Mouse (Mus musculus) left cerebral cortex, postnatal 14 days (tissue): ENCODE results near the gene Aff4. TPM values are rescaled to one million over a fixed set of nuclear protein-coding genes. Genes with fewer than 3 reads are reported as not detected.

Source experiments
- DNase-seq, 2 experiments: peaks; one replicate each; pipeline ENCODE4 v3.0.0; 2021 to 2022; ENCODE audit warnings: low spot score in 2 of 2, mixed read lengths in 1 of 2
- intact Hi-C: fragments of 180-260 bp; cut with DNase I; formaldehyde crosslinking; loops from one replicate; pipeline ENCODE4 v1.15.1; 2025
- total RNA-seq, 2 experiments: library from RNA; stranded (reverse); gene quantifications; 2 replicates each; pipeline ENCODE4 v1.2.3; 2021

Aff4 gene
- total RNA-seq, 2 experiments from 2014 or later = 161 to 169 TPM

GRCm38 (mm10) chr11:53450070-53450705 is 99.6 kb downstream of the Aff4 start:
- intact Hi-C loops = no loop called here
- DNase-seq = no peak

- intact Hi-C loops = no loop called here
- DNase-seq = no peak
Measured at GRCm38 (mm10) chr11:53451361-53451760, 100.7 kb downstream of the Aff4 start.

- no peak for DNase-seq
- intact Hi-C loops = no loop called here
Measured at GRCm38 (mm10) chr11:53452396-53452795, 101.8 kb downstream of the Aff4 start.

GRCm38 (mm10) chr11:53453031-53453430 is 102.4 kb downstream of the Aff4 start:
- no peak for DNase-seq
- intact Hi-C loops = no loop called here

GRCm38 (mm10) chr11:53456474-53457371 is 106.1 kb downstream of the Aff4 start, which contains the start of the genes Gm10447 and Shroom1:
Gene Gm10447, minus strand, starts transcription at chr11:53457110.
Gene Shroom1, plus strand, starts transcription at chr11:53457205.
- DNase-seq = peak in 1 of 2 experiments; percentile 25
- intact Hi-C loops = no loop called here

GRCm38 (mm10) chr11:53457372-53457954 is 106.8 kb downstream of the Aff4 start:
- DNase-seq = no peak
- intact Hi-C loops = no loop called here

GRCm38 (mm10) chr11:53458996-53459395 is 108.4 kb downstream of the Aff4 start:
- intact Hi-C loops = no loop called here
- no peak for DNase-seq

- intact Hi-C loops = no loop called here
- no peak for DNase-seq
Measured at GRCm38 (mm10) chr11:53460192-53460591, 109.6 kb downstream of the Aff4 start.

- intact Hi-C loops = no loop called here
- DNase-seq = no peak
Measured at GRCm38 (mm10) chr11:53461727-53462126, 111.1 kb downstream of the Aff4 start.

- intact Hi-C loops = no loop called here
- peak in 1 of 2 experiments; percentile 65 for DNase-seq
Measured at GRCm38 (mm10) chr11:53463551-53464424, 113.2 kb downstream of the Aff4 start.

- intact Hi-C loops = loop anchor here (5.0 kb wide), 2 partner anchors 34 to 271 kb away; partner anchors contain the start of genes Gdf9 and Uqcrq
- DNase-seq = peak; percentile 89 to 91
Measured at GRCm38 (mm10) chr11:53466231-53466971, 115.8 kb downstream of the Aff4 start.

GRCm38 (mm10) chr11:53469294-53469967 is 118.8 kb downstream of the Aff4 start:
- intact Hi-C loops = loop anchor here (5.0 kb wide), 2 partner anchors 37 to 268 kb away; partner anchors contain the start of genes Gdf9 and Uqcrq
- DNase-seq = peak in 1 of 2 experiments; percentile 89

- intact Hi-C loops = loop anchor here (2.0 to 5.0 kb wide), 4 partner anchors 38 to 267 kb away; partner anchors contain the start of genes Gdf9 and Uqcrq
- peak; percentile 96 to 97 for DNase-seq
Measured at GRCm38 (mm10) chr11:53469968-53470695, 119.5 kb downstream of the Aff4 start, which contains the start of gene Gm9837. Gene Gm9837, minus strand, starts transcription at chr11:53470479.
